Mouse (Mus musculus): ENCODE measurements at regions not wholly inside any gene's neighbourhood (a gene's known extent, or its start where the extent isn't known, plus 50 kb on each side); places are given as distances from the start of the nearest gene placed in this dataset.

DNA sequence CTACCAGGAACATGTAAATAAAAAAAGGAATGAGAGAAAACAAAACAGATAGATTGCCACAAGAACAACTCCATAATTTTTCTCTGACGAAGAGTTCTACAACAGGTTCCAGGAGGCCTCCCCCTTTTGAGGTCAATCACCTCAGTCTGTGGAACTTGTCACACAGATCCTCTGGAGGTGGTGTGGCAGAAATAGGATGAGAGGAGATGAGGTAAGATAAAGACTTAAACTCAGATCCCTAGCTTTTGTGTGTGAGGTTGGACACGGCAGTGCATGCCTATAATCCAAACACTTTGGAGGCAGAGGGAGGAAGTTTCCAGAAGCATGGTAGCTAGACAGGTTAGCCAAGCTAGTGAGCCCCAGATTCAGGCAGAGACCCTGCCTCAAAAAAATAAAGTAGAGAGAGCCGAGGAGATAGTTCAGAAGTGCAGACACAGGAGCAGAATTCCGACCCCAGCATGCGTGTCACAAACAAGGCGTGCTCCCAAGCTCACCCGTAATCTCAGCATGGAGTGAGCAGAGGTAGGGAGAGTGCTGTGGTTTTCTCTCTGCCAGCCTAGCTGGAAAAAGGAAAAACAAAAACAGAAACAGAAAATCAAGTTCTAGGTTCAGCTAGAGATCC is 115.3 kb upstream of the Cpm start:
- no peak for DNase-seq (ENCODE audit: low spot score)

GRCm38 (mm10) chr10:117512424-117513257 is 116.7 kb upstream of the Cpm start:
- DNase-seq (ENCODE audit: low spot score) = no peak

DNA sequence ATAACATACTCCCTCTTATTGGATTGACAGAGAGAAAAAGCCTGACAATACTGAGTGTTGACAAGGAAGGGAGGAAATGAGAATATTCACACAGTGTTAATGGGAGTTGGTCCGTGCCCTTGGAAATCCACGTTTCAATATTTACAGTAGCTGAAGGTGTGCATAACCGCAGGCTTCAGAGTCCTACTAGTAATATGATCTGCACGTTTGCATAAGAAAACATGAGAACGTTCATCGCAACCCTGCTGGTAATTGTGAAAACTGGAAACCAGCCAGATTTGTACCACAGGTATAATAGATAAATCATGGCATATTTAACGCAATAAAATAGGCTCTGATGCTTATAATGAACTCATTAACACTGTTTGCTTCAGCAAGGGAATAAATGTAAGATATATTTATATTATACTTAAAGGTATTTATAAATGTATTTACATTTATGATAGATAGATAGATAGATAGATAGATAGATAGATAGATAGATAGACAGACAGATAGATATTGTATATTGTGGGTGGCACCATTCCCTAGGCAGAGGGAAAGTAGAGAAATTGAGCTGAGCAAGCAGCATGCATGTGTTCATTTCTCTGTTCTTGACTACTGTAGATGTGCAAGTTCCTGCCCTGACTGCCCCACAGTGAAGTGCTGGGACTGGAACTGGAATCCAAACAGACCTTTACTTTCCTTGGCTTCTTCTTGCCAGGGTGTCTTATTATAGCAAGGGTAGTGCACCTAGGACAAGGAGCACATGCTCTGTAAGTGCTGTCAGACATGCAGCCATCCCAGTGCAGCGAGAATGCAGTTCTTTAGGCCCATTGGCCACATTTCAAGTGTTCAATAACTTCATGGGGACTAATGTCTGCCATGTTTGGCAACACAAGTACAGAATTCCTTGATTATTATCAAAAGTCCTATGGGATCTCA is 117.6 kb upstream of the Cpm start:
- DNase-seq (ENCODE audit: low spot score) = no peak

GRCm38 (mm10) chr10:117510529-117511482 is 118.5 kb upstream of the Cpm start:
- DNase-seq (ENCODE audit: low spot score) = no peak

DNA sequence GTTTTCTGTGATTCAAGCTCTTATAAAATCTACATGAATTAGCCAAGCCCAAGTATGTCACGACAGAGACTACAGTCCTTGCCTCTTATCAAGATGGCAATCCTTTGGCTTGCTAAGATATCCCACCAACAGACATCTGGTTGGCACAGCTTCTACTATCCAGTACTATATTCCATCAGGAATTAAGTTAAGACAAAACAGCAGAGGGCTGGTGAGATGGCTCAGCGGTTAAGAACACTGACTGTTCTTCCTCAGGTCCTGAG is 119.1 kb upstream of the Cpm start:
- DNase-seq (ENCODE audit: low spot score) = no peak

DNA sequence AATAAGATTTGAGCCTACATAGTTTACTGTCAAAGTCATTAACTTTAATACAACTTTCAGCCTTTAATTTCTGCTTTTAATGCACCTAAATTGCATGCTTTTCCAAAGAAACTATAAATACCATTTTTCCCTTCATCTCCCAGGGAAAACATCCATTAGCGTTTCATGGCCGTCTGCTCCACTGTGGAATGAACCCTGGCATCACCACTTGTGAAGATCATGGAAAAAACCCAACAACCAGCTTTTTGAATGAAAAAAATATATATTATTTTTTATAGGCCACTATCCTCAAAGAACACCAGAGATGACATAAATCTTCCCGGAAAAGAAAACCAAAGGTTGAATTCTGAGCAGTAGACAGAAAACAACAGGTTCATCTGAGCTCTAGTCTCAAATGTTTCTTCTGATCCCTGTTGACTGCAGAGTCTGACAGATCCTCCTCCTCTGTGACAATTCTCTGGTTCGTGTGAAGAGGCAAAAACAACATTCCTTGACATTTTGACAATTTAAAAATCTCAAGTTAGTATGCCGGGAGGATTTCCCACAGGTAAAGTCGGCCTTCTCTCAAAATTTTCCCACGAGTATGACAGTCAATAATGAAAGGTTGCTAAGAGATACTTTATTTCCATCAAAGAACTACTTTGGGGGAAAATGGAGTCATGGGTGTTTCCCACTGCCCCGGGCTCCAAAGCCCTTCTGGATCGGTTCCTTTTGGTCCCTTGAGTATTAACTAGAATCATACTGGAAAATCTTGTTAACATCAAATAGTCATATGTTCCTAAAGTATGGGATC is 119.7 kb upstream of the Cpm start:
- DNase-seq (ENCODE audit: low spot score) = no peak

- no peak for DNase-seq (ENCODE audit: low spot score)
Measured at GRCm38 (mm10) chr10:117506252-117506992, 122.9 kb upstream of the Cpm start.

DNA sequence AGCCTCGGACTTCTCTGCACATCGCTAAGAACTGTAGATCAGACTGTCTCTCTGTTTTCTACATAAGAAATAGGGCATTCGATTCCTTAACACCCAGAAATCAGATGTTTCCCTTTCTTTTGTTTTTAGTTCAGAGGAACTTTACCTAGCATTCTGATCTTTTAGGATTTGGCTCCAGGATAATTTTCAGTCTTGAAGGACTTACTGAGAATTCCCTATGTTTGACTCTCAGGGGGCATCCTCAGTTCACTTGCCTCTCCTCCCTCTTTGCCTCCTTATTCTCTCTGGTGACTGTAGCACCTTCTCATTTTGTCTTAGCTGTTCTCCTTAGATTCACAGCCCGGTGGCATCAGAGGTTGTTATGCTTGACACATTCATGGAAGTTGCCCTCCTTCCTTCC is 123.8 kb upstream of the Cpm start:
- no peak for DNase-seq (ENCODE audit: low spot score)

DNA sequence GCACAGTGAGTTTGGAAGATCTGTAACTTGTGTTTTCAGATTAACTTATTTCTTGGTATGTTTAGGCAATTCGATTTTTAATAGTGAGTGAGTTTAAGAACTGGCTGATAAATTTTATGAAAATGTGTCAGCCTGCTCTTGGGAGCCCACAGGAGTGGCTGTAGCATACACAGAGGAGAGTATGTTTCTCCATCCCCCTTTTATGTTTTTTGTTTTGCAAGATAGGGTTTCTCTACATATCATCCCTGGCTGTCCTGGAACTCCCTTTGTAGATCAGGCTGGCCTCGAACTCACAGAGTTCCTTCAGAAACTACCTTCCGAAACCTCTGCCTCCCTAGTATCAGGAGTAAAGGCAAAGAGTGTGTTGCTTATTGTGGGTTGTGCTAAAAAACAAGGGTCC is 124.2 kb upstream of the Cpm start:
- DNase-seq (ENCODE audit: low spot score) = no peak

DNA sequence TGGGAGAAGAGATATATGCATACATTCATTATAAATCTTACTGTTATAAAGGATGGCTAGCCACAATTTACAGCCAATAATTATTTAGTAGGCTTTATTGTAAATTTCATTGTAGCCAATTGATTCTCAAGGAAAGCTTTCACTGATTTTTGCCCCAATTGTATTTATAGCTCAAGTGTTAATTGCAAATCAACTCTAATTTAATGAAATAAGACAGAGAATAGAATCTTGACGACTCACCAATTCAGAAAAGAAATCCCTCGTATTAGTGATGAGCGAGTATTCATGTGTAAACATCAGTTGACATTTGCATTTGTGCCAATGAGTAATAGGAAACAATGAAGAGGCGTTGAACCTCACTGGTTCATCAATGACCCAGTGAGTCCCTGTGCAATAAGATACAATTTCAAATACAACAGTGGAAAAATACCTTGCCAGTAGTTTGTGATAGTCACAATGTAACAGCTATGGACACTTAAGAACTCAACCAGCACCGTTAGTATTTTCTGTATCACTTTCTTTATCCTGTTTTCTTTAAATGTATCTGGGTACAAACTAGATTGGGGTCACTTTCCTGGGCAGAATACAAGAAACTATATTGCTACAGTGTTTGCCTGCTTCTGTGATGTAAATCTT is 124.6 kb upstream of the Cpsf6 start:
- no peak for DNase-seq (ENCODE audit: low spot score)

- no peak for DNase-seq (ENCODE audit: low spot score)
Measured at GRCm38 (mm10) chr10:117503222-117504184, 123.7 kb upstream of the Cpsf6 start.

DNA sequence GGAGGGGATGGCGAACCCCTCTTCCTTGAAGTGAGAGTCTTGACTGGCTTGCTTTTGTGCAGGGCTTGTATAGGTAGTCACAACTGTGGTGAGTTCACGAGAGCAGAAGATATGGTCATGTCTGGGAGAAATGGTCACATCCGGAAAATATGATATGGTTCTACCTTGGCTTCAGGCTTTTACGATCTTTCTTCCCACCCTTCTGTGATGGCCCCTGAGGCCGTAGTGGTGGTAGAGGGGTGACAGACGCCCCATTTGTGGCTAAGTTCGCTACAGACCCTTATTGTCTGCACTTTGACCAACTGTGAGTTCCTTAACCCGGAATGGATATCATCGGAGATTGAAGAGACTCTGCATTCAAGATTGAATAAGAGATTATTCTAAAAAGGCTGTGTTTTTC is 122.9 kb upstream of the Cpsf6 start:
- no peak for DNase-seq (ENCODE audit: low spot score)

- DNase-seq (ENCODE audit: low spot score) = no peak
Measured at GRCm38 (mm10) chr10:117502135-117502534, 122.3 kb upstream of the Cpsf6 start.

- no peak for DNase-seq (ENCODE audit: low spot score)
Measured at GRCm38 (mm10) chr10:117501426-117501825, 121.6 kb upstream of the Cpsf6 start.

DNA sequence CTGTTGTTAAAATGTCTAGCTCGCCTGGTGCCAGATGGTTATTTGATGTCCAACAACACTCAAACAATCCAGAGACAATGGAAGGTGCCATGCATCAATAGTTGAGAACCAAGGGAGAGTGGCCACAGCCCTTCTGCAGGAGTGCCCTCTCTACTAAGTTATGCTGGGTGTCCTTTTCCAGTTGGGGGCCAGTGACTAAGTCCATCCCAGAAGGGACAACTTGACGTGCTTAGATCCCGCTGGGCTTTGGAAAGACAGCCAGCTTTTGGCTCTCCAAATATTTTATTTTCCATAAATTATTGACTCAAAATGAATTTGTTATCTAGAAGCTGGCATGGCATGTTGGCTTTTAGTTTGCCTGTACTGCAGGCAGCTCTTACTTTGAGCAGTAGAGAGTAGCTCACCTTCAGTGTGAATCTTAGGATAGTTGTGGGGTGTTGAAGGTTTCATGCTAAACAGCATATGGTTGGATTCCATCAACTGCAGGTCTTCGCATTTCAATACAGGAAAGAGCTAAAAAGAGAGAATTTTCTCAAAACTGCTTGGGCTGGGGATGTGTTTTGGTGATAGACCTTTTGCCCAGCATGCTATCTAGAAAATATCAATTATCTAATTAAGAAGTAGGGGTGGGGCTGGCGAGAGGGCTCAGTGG is 120.8 kb upstream of the Cpsf6 start:
- DNase-seq (ENCODE audit: low spot score) = no peak

GRCm38 (mm10) chr10:117499864-117500453 is 120.1 kb upstream of the Cpsf6 start:
- DNase-seq (ENCODE audit: low spot score) = no peak

DNA sequence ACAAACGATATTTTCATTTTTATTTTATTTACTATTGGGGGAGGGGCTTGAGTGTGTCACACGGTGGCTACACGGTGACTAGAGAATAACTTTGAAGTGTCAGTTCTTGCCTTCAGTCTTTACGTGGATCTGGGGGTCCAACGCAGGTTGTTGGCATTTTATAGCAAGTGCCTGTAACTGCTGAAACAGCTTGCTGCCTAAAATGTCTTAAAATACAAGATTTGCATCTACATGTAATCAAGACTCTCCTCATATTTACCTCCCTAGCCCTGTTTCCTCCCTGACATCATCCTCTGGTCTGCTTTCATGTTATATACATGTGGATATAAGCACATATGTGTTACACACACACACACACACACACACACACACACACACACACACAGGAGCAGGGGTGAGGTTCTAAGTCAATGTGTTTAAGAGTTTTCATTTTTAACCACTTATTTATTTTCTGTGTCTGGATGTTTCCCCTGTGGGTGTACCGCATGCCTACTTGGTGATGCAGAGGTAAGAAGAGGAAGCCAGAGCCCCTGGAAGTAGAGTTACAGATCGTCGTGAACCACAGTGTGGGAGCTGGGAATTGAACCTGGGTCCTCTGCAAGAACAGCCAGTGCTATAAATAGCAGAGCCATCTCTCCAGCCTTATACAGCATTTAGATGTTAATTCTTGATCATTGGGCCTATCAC is 119.5 kb upstream of the Cpsf6 start:
- no peak for DNase-seq (ENCODE audit: low spot score)

Measured in layer of hippocampus, adult 11-12 months (tissue).